Mouse (Mus musculus) megakaryocyte-erythroid progenitor cell, adult 5 weeks (primary cell): Measurements from ENCODE around the gene Pla2g2e. TPM values are rescaled to one million over a fixed set of nuclear protein-coding genes. Genes with fewer than 3 reads are reported as not detected.

Experiments
- polyA plus RNA-seq: library from polyadenylated mRNA; stranded (reverse); fragments of >175 nt; gene quantifications from 2 replicates; pipeline ENCODE4 v1.2.3, GENCODE M21; 2012

Gene Pla2g2e
- polyA plus RNA-seq: not detected in 2 replicates

GRCm38 (mm10) chr4:138877731-138878130 lies at the start of gene Pla2g2e:
Gene Pla2g2e, plus strand, starts transcription at chr4:138877942.

GRCm38 (mm10) chr4:138863344-138863998 lies 14.3 kb upstream of the Pla2g2e start, which contains the start of gene Pla2g5:
Gene Pla2g5, minus strand, starts transcription at chr4:138863482.

GRCm38 (mm10) chr4:138873864-138874263 lies 3.9 kb upstream of the Pla2g2e start, which contains the start of gene Gm13030:
Gene Gm13030, minus strand, starts transcription at chr4:138873964.

GRCm38 (mm10) chr4:138913797-138914196 lies 36.1 kb downstream of the Pla2g2e start, which contains the start of gene Otud3:
Gene Otud3, minus strand, starts transcription at chr4:138913945.

Other genes with a start within 250 kb of the Pla2g2e start
- gene Vwa5b1, start 242.1 kb upstream of the Pla2g2e start, polyA plus RNA-seq: not detected in 2 replicates
- gene Pla2g2c, start 153.2 kb upstream of the Pla2g2e start, polyA plus RNA-seq: not detected in 2 replicates
- not detected in 2 replicates for gene Ubxn10, start 140.8 kb upstream of the Pla2g2e start, polyA plus RNA-seq
- gene Pla2g2f, start 120.3 kb upstream of the Pla2g2e start, polyA plus RNA-seq: not detected in 2 replicates
- gene Pla2g2d, start 102.2 kb upstream of the Pla2g2e start, polyA plus RNA-seq: not detected in 2 replicates
- gene Pla2g5, start 14.5 kb upstream of the Pla2g2e start, polyA plus RNA-seq: not detected in 2 replicates
- not detected in 2 replicates for gene Gm13030, start 4.0 kb upstream of the Pla2g2e start, polyA plus RNA-seq
- gene Otud3, start 36.0 kb downstream of the Pla2g2e start, polyA plus RNA-seq: 9.5 and 13.3 TPM in 2 replicates
- gene Rnf186, start 89.2 kb downstream of the Pla2g2e start, polyA plus RNA-seq: not detected in 2 replicates
- gene Tmco4, start 94.9 kb downstream of the Pla2g2e start, polyA plus RNA-seq: 13.6 and 16.8 TPM in 2 replicates
- not detected in 2 replicates for gene Htr6, start 197.6 kb downstream of the Pla2g2e start, polyA plus RNA-seq
- gene Nbl1, start 215.1 kb downstream of the Pla2g2e start, polyA plus RNA-seq: 0.37 and 0.63 TPM in 2 replicates